Mouse (Mus musculus) adrenal gland, postnatal 10 days (tissue): Measurements from ENCODE around the gene Atp2b4. TPM values are rescaled to one million over a fixed set of nuclear protein-coding genes. Genes with fewer than 3 reads are reported as not detected.
"Not testable (repeated sequence)": the region's sequence is repeated elsewhere in the genome, so short reads cannot be mapped to it uniquely, and the experiment has no call there.

ENCODE experiments used
- DNase-seq: peaks from one replicate; pipeline ENCODE4 v3.0.0; 2021; ENCODE audit warnings: mixed read lengths
- total RNA-seq, 2 experiments: library from RNA; stranded (reverse); gene quantifications; 2 replicates each; pipeline ENCODE4 v1.2.3; 2021

The Atp2b4 gene
- total RNA-seq, 2 experiments from 2014 or later: 33.3 to 40.3 TPM

GRCm38 (mm10) chr1:133694301-133694700 lies 106.5 kb downstream of the Atp2b4 start:
- no peak for DNase-seq

- no peak for DNase-seq
These were observed 107.2 kb downstream of the Atp2b4 start for GRCm38 (mm10) chr1:133693536-133694114.

- DNase-seq: no peak
These were observed 108.6 kb downstream of the Atp2b4 start for GRCm38 (mm10) chr1:133692195-133692594.

- no peak for DNase-seq
These were observed 109.8 kb downstream of the Atp2b4 start for GRCm38 (mm10) chr1:133691046-133691445.

- DNase-seq: no peak
These were observed 110.9 kb downstream of the Atp2b4 start, which contains the start of gene Lax1 for GRCm38 (mm10) chr1:133689897-133690296. Gene Lax1 (minus strand): TSS chr1:133690108.

- DNase-seq: no peak
These were observed 112.5 kb downstream of the Atp2b4 start for GRCm38 (mm10) chr1:133688301-133688700.

GRCm38 (mm10) chr1:133685749-133686519 lies 114.9 kb downstream of the Atp2b4 start:
- peak; percentile 67 for DNase-seq

- no peak for DNase-seq
These were observed 129.0 kb downstream of the Atp2b4 start for GRCm38 (mm10) chr1:133671801-133672200.

GRCm38 (mm10) chr1:133671266-133671665 lies 129.6 kb downstream of the Atp2b4 start:
- DNase-seq: no peak

- DNase-seq: no peak
These were observed 130.1 kb downstream of the Atp2b4 start for GRCm38 (mm10) chr1:133670776-133671175.

- DNase-seq: no peak
These were observed 130.7 kb downstream of the Atp2b4 start for GRCm38 (mm10) chr1:133670190-133670589.

GRCm38 (mm10) chr1:133668618-133669017 lies 132.2 kb downstream of the Atp2b4 start:
- no peak for DNase-seq

GRCm38 (mm10) chr1:133667721-133668120 lies 133.1 kb downstream of the Atp2b4 start:
- DNase-seq: no peak

- not testable (repeated sequence) for DNase-seq
These were observed 135.1 kb downstream of the Atp2b4 start for GRCm38 (mm10) chr1:133665713-133666112.

- DNase-seq: no peak
These were observed 136.5 kb downstream of the Atp2b4 start for GRCm38 (mm10) chr1:133664203-133664970.

- no peak for DNase-seq
These were observed 137.4 kb downstream of the Atp2b4 start for GRCm38 (mm10) chr1:133663427-133663826.

- DNase-seq: no peak
These were observed 137.9 kb downstream of the Atp2b4 start for GRCm38 (mm10) chr1:133662941-133663340.

GRCm38 (mm10) chr1:133661203-133661933 lies 139.5 kb downstream of the Atp2b4 start, which contains the start of gene Gm38394:
Gene Gm38394 (minus strand): TSS chr1:133661318.
- peak; percentile 93 for DNase-seq

- DNase-seq: peak; percentile 86
These were observed 140.2 kb downstream of the Atp2b4 start, which contains the start of gene Zbed6 for GRCm38 (mm10) chr1:133660466-133661202. Gene Zbed6 (minus strand): TSS chr1:133660885.

- DNase-seq: no peak
These were observed 142.0 kb downstream of the Atp2b4 start for GRCm38 (mm10) chr1:133658878-133659277.

- DNase-seq: no peak
These were observed 144.0 kb downstream of the Atp2b4 start for GRCm38 (mm10) chr1:133656811-133657210.
